Mouse (Mus musculus) liver, postnatal 0 days (tissue): Measurements from ENCODE around the gene Rasgef1c. TPM values are rescaled to one million over a fixed set of nuclear protein-coding genes. Genes with fewer than 3 reads are reported as not detected.

Source experiments
- ATAC-seq: fragments of 200-750 bp; cut with Nextera tagmentation; 2 replicates; pipeline ENCODE4 v1.8.0; 2017; ENCODE audit warnings: mild to moderate bottlenecking, moderate library complexity
- DNase-seq: peaks from one replicate; pipeline ENCODE4 v3.0.0-alpha.2; 2016
- H3K27ac ChIP-seq: fragments of 300-500 bp; sonication (generic); 2 replicates; pipeline ENCODE4 v1.5.1; 2014; ENCODE audit warnings: antibody characterized with exemption, moderate library complexity, mild to moderate bottlenecking, low read depth
- H3K27me3 ChIP-seq: fragments of 300-500 bp; sonication (generic); 2 replicates; pipeline ENCODE4 v1.6.1; 2014; ENCODE audit warnings: low read length, control low read depth, mixed read lengths; ENCODE audit not compliant: insufficient read depth
- H3K36me3 ChIP-seq: fragments of 300-500 bp; sonication (generic); replicated peaks from 2 replicates; pipeline ENCODE4 v1.6.1; 2014; ENCODE audit warnings: mild to moderate bottlenecking, control low read depth, low read length, moderate library complexity, mixed read lengths; ENCODE audit not compliant: insufficient read depth
- H3K4me1 ChIP-seq: fragments of 300-500 bp; sonication (generic); 2 replicates; pipeline ENCODE4 v1.6.1; 2014; ENCODE audit warnings: antibody characterized with exemption, mild to moderate bottlenecking, control low read depth; ENCODE audit not compliant: insufficient read depth
- H3K4me2 ChIP-seq: fragments of 300-500 bp; sonication (generic); 2 replicates; pipeline ENCODE4 v1.6.1; 2014; ENCODE audit warnings: low read depth, mild to moderate bottlenecking, low read length, moderate library complexity, mixed read lengths
- H3K4me3 ChIP-seq: fragments of 300-500 bp; sonication (generic); 2 replicates; pipeline ENCODE4 v1.5.1; 2014; ENCODE audit warnings: low read depth, low read length
- H3K9ac ChIP-seq: fragments of 300-500 bp; sonication (generic); replicated peaks from 2 replicates; pipeline ENCODE4 v1.6.1; 2014; ENCODE audit warnings: mild to moderate bottlenecking, moderate library complexity
- H3K9me3 ChIP-seq: fragments of 300-500 bp; sonication (generic); 2 replicates; pipeline ENCODE4 v1.6.1; 2016; ENCODE audit warnings: mild to moderate bottlenecking, control low read depth, low read length, mixed read lengths
- CTCF ChIP-seq: sonication (generic); IDR thresholded peaks from 2 replicates; pipeline ENCODE4 v1.5.1; 2016; ENCODE audit warnings: antibody characterized with exemption, low read depth
- EP300 ChIP-seq: IDR thresholded peaks from 2 replicates; pipeline ENCODE4 v1.6.1; 2016; ENCODE audit warnings: antibody characterized with exemption, low read depth, mild to moderate bottlenecking
- WGBS: fragments of 180-500 bp; shearing (Covaris S2); extraction: QIAGEN DNeasy Blood & Tissue Kit; methylation state at CpG from one replicate; pipeline ENCODE4 v1.1.7; 2014; ENCODE audit not compliant: insufficient replicate concordance; 5-methylcytosine and 5-hydroxymethylcytosine counted together
- polyA plus RNA-seq: library from polyadenylated mRNA; unstranded; fragments of >200 nt; fragmentation: Nextera tagmentation; extraction: Ambion mirVana; gene quantifications from 2 replicates; pipeline ENCODE4 v1.2.1, GENCODE M21; 2015

Gene Rasgef1c
- polyA plus RNA-seq, 1 experiment from 2014 or later = not detected

DNA sequence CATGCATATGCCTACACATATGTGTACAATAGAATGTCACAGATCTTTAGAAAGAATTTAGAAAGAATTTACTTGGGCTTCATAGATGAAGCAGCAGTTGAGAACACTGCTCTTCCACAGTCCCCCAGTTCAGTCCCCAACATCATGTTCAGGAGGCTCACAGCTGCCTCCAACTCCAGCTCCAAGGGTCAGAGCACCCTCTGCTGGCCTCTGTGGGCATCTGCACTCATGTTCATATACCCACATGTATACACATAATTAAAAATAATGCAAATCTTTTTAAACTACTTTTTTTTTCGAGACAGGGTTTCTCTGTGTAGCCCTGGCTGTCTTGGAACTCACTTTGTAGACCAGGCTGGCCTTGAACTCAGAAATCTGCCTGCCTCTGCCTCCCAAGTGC is 73.0 kb downstream of the Rasgef1c start:
- ATAC-seq (no peak), DNase-seq (no peak)
- TF ChIP-seq EP300 = no peak
- peak; percentile 32 for TF ChIP-seq CTCF
- no peaks in the 10 kb centered on the region for H3K36me3 ChIP-seq
- H3K4me1 ChIP-seq = no peaks in the 10 kb centered on the region
- no peak overlapping the region for H3K4me2 ChIP-seq
- H3K9me3 ChIP-seq = no peaks in the 10 kb centered on the region
- WGBS = 57% methylated on average over 1 of the region's 1 CpGs
- H3K27me3 ChIP-seq = no peaks in the 10 kb centered on the region
- H3K4me3 ChIP-seq = no peak overlapping the region
- H3K9ac ChIP-seq = no peak overlapping the region
- H3K27ac ChIP-seq = no peak overlapping the region

DNA sequence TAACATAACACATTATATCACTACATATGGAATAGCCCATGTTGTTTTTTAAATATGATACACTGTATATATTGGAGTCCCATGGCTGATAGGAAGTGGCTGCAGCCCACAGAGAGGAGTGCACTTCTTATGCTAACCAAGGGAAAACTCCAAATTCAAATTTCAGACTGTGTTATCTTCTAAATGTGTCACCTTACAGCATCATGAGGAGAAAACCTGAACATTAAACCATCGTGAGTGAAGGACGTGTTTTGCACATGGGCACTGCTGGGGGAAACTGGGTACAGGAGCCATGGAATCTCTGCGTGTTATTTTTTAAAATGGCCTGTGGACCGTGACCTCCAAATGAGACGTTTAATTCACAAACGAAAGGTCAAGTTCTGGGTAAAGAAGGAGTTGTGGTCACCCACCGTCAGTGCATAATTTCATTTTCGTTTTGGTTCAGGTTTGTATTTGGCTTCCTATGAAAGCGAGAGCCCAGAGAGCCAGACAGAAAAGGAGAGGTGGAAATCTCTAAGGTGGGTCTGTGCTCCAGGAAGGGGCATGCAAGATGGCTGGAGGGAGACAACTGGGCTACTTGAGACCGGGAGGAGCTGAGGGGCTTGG is 76.4 kb downstream of the Rasgef1c start:
- no peak overlapping the region for H3K9ac ChIP-seq
- peaks cover 25% of the 10 kb centered on the region for H3K4me1 ChIP-seq
- no peak overlapping the region for H3K4me2 ChIP-seq
- no peak overlapping the region for H3K27ac ChIP-seq
- TF ChIP-seq CTCF (no peak), EP300 (no peak)
- WGBS = 80% methylated on average over 10 of the region's 10 CpGs
- no peak for DNase-seq
- no peaks in the 10 kb centered on the region for H3K36me3 ChIP-seq
- ATAC-seq = no peak
- no peaks in the 10 kb centered on the region for H3K27me3 ChIP-seq
- no peak overlapping the region for H3K4me3 ChIP-seq
- no peaks in the 10 kb centered on the region for H3K9me3 ChIP-seq

DNA sequence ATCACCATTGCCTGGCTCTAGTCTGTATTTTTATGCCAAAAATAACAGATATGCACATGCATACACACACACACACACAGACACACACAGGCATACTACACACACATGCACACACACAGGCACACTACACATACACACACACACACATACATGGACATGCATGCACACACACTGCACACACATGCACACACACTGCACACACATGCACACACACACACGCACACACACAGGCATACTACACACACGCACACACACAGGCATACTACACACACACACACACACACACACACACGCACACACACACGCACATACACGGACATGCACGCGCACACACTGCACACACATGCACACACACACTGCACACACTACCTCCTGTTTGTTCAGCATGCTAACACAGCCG is 77.3 kb downstream of the Rasgef1c start:
- H3K4me2 ChIP-seq = no peak overlapping the region
- no peak overlapping the region for H3K9ac ChIP-seq
- H3K36me3 ChIP-seq = no peaks in the 10 kb centered on the region
- DNase-seq (no peak), ATAC-seq (no peak)
- no peaks in the 10 kb centered on the region for H3K27me3 ChIP-seq
- no peaks in the 10 kb centered on the region for H3K9me3 ChIP-seq
- no peak overlapping the region for H3K27ac ChIP-seq
- H3K4me1 ChIP-seq = peaks cover 30% of the 10 kb centered on the region
- WGBS = 92% methylated on average over 8 of the region's 8 CpGs
- H3K4me3 ChIP-seq = no peak overlapping the region
- TF ChIP-seq EP300 (no peak), CTCF (no peak)

DNA sequence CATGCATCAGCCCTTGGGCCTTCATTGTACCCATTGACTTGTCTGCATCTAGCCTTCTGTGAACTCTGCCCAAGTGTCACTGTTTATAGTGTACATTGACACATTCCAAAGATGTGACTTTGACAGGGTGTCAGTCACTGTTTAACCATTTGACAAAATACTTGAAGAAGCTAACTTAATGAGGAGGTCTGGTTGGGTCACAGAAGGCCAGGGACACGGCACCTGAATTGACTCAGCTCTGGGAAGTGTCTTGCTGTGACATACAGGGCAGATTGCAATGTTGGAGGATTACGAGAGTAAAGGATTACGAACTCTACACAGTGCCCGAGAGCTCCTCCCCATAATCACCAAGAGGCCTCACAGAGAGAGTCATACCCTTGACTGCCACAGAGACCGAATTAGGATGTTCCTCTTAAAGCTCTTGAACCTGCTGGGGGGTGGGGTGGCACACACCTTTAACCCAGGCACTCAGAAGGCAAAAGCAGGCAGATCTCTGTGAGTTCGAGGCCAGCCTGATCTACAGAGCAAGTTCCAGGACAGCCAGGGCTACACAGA is 79.1 kb downstream of the Rasgef1c start:
- peak overlapping the region; percentile 70 for H3K27ac ChIP-seq
- TF ChIP-seq CTCF (0 out of 2 replicates have a peak, but pooled peaks have one; percentile 1), EP300 (no peak)
- no peaks in the 10 kb centered on the region for H3K27me3 ChIP-seq
- H3K36me3 ChIP-seq = no peaks in the 10 kb centered on the region
- no peak overlapping the region; the same call in 1 of the 2 replicates for H3K9ac ChIP-seq
- no peaks in the 10 kb centered on the region for H3K9me3 ChIP-seq
- DNase-seq (no peak), ATAC-seq (no peak)
- H3K4me3 ChIP-seq = no peak overlapping the region
- WGBS = 48% methylated on average over 6 of the region's 6 CpGs
- H3K4me1 ChIP-seq = peaks cover 37% of the 10 kb centered on the region
- H3K4me2 ChIP-seq = no peak overlapping the region

DNA sequence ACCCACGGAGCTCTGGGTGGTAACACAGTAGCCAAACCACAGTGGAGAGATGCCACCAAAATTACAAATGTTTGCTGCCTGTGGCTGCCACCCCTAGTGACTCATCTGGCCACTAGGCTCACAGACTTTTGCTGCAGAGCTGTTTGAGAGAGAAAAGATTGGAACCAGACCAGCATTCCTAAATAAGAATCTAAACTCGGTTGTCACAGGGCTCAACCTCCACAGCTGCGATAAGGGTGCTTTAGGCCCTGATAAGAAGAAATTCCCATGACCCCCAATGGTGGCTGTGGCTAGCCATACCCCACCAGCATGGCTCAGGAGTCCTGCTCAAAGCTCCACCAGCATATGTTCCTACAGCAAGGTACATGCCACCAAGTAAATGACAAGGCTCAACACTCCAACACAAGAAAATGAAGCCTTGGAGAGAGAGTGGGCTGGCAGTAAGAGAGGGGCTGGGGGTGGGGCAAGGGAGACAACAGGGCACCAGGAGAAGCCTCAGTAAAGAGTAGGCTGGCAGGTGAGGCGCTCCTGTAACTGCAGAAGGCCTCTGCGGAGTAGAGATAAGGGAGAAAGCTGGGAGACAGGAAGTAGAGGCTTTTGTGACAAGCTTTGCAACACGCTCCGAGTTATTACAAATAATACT is 79.8 kb downstream of the Rasgef1c start:
- no peaks in the 10 kb centered on the region for H3K36me3 ChIP-seq
- no peak overlapping the region; the same call in none of the 2 replicates for H3K9ac ChIP-seq
- 37% methylated on average over 7 of the region's 7 CpGs for WGBS
- H3K4me3 ChIP-seq = no peak overlapping the region
- H3K4me1 ChIP-seq = peaks cover 37% of the 10 kb centered on the region
- H3K9me3 ChIP-seq = no peaks in the 10 kb centered on the region
- peak overlapping the region; percentile 52 for H3K4me2 ChIP-seq
- peak; percentile 46 for DNase-seq
- ATAC-seq = peak; percentile 61
- peak overlapping the region; percentile 70 for H3K27ac ChIP-seq
- TF ChIP-seq CTCF (no peak), EP300 (peak; percentile 85)
- H3K27me3 ChIP-seq = no peaks in the 10 kb centered on the region

DNA sequence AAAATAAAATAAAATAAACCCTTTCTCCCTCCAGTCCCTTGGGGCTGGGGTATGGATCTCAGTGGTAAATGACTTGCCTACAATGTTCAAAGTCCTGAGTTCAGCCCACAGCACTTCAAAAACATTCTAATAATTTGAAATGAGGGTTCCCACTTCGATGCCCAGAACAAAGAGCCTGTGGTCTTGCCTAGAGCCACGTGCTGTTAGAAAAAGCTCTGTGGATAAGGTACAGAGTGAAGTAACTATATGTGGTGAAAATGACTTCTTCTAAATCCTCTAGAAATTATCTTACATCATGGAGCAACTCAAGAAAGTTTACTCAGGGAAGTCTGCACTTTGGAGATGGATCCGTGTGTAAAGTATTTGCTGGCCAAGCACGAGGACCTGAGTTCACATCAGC is 80.5 kb downstream of the Rasgef1c start:
- no peaks in the 10 kb centered on the region for H3K9me3 ChIP-seq
- no peaks in the 10 kb centered on the region for H3K36me3 ChIP-seq
- TF ChIP-seq EP300 = no peak
- no peak for TF ChIP-seq CTCF
- peaks cover 37% of the 10 kb centered on the region for H3K4me1 ChIP-seq
- DNase-seq (no peak), ATAC-seq (peak; percentile 2; the same call in 1 of the 2 replicates)
- peak overlapping the region; percentile 52 for H3K4me2 ChIP-seq
- peak overlapping the region; percentile 70 for H3K27ac ChIP-seq
- H3K9ac ChIP-seq = no peak overlapping the region; the same call in 1 of the 2 replicates
- H3K27me3 ChIP-seq = no peaks in the 10 kb centered on the region
- 46% methylated on average over 4 of the region's 4 CpGs for WGBS
- H3K4me3 ChIP-seq = no peak overlapping the region
